Mouse (Mus musculus): Measurements from ENCODE around the gene Clec2d. TPM values are rescaled to one million over a fixed set of nuclear protein-coding genes. Genes with fewer than 3 reads are reported as not detected.
"Not testable (repeated sequence)": the region's sequence is repeated elsewhere in the genome, so short reads cannot be mapped to it uniquely, and the experiment has no call there.

The Clec2d gene
- total RNA-seq, 2 experiments from 2014 or later, result 3.9 to 6.0 TPM

DNA sequence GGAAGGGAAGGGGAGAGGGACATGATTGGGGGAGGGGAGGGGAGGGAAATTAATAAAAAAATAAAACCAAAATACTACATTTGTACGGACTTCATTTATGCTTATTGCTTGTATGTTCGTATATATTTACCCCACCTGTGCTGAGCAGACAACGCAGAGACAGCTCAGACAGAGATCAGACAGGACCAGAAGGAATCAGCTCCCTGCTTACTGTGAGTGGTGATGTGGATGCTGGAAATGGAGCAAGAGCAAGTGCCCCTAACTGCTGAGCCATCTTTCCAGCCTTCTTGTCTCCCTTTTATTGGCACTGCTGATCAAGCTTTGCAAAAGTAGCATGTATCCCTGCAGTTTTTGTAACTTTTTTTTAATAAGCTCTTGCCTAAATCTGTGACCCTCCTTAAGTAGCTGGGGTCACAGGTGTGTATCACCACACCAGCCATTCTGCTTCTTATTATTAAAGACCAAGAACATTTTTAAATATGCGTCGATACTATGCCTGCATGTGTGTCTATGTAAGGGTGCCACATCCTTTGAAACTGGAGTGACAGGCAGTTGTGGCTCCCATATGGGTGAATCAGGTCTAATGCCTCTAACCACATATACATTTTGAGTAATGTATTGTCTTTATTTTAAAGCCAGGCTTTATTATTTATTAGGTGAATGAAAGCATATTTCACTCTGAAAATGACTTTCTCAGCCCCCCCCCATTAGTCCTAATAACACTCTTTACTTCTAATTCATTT, 6.2 kb downstream of the Clec2d start:
- no peak for DNase-seq (ENCODE audit: low spot score in 2 of 2)

GRCm38 (mm10) chr6:129187200-129187651, 6.8 kb downstream of the Clec2d start:
- DNase-seq (ENCODE audit: low spot score in 2 of 2), result no peak

GRCm38 (mm10) chr6:129187816-129188215, 7.4 kb downstream of the Clec2d start:
- DNase-seq (ENCODE audit: low spot score in 2 of 2), result not testable (repeated sequence)

GRCm38 (mm10) chr6:129193431-129193830, 13.0 kb downstream of the Clec2d start:
- DNase-seq (ENCODE audit: low spot score in 2 of 2), result no peak

DNA sequence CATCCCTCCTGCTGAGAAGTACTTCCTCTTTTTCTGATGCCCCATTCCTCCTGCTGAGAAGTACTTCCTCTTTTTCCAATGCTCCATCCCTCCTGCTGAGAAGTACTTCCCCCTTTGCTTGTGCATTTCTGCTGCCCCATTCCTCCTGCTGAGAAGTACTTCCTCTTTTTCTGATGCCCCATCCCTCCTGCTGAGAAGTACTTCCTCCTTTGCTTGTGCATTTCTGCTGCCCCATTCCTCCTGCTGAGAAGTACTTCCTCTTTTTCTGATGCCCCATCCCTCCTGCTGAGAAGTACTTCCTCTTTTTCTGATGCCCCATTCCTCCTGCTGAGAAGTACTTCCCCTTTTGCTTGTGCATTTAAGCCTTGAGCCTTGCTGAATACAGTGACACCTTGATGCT, 19.7 kb downstream of the Clec2d start:
- not testable (repeated sequence) for DNase-seq (ENCODE audit: low spot score in 2 of 2)

DNA sequence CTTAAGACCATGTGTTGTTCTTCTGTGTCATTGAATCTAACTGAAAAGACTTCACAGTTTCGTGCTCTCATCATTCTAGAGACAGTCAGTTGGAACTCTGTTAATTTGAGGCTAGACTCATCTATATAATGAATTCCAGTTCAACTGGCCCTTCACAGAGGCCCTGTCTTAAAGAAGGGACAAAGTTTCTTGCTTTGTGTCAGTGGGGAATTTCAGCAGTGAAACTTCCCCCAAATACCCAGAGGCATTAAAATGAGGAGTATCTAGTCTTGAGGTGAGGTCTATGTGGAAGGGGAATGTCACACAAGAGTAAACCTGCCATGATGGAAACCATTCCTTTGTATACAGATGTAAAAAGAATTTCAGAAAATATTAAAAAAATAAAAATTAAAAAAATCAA, 21.9 kb downstream of the Clec2d start:
- no peak for DNase-seq (ENCODE audit: low spot score in 2 of 2)

GRCm38 (mm10) chr6:129204342-129204741, 23.9 kb downstream of the Clec2d start:
- no peak for DNase-seq (ENCODE audit: low spot score in 2 of 2)

GRCm38 (mm10) chr6:129204838-129205237, 24.4 kb downstream of the Clec2d start:
- DNase-seq (ENCODE audit: low spot score in 2 of 2), result no peak

DNA sequence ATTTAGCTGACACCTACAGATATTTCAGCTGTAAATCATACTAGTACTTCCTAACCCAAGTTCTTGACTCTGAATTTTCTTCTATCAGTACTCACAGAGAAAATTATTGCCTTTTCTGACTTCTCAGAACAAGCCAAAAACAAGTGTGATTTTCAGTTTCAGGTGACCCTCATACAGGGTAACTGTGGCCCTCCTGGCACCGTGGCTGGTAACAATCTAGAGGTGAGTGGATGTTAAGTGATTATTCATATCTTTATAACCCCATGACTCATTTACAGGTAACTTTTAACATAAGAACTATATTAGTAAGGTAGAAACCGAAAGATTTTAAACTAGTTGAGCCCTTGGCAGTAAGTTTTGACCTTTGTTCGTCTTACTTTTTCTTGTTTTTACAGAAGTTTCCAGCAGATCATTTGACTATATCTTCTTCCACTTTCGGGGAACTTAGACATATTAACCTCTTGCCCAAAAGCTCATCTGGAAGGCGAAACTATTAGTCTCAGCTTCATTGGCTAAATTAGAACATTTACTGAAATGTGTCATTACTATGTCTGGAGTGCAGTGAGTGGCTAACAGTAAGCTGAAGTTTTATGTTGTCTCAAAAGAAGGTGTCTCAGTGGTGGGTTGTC, 28.6 kb downstream of the Clec2d start:
- no peak for DNase-seq (ENCODE audit: low spot score in 2 of 2)

- no peak for DNase-seq (ENCODE audit: low spot score in 2 of 2)
Measured at GRCm38 (mm10) chr6:129209785-129210446, 29.5 kb downstream of the Clec2d start.

DNA sequence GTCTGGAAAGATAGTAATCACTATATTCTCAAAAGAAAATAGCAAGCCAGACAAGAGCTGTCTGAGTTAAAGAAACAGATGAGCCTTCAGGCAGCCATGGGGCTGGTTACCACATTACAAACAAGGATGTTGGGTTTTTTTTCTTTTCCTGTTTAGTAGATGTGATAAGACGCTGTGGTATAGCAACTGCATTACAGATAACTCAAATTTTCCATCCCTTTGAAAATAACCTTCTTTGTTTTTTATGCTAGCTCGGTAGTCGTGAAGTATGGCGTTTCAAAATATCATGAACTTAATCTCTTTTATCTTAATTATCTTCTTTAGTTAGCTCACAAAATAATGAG, 30.0 kb downstream of the Clec2d start:
- DNase-seq (ENCODE audit: low spot score in 2 of 2), result no peak

DNA sequence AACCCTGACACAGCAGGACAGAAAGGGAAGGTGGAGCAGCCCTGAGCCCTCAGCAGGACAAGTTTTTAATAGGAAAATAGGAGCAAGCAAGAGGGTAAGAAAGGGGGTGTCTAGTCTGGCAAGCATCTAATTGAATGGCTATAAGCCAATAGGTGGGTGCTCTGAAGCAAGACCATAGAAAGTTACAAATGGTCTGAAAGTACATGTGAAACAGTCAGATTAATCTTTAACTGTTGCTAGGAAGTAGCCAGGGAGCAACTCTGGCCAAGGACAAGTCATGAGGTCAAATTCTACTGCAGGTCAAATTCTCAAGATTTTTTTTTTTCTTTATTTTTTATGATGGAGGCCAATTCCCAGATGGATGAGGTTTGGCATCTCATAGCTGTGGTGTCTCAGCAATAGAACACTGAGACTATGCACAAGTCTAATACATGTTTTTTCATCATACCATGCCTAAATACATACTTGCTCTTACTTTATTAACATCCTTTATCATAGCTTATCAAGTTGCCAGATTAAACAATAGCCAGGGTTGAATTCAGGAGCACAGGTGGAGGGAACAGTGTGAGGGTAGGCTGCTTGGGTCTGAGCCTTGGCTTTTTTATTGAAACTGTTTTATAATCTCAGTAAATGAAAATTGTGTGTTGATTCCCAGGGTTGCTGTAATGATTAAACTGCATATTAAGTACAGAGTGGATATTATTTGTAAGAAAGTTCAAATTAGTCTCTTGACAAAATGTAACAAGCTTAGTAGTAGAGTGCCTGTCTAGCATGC, 32.2 kb downstream of the Clec2d start:
- no peak for DNase-seq (ENCODE audit: low spot score in 2 of 2)

DNA sequence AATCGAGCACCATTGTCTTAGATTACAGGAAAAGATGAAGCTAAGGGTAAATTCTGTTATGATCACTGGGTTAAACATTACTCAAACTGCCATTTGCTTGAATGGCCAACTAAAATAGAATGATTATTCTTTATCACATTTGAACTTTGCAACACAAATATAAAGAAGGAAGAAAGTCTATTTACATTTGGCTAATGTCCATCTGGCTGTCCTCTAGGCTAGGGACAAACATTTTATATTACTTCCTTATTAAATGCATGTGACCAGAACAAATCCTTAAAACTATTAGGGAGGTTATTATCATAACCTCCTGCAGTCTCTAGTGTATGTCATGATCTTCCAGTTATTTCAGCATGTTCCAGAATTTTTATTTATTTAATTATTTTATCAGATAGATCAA, 33.1 kb downstream of the Clec2d start:
- no peak for DNase-seq (ENCODE audit: low spot score in 2 of 2)

GRCm38 (mm10) chr6:129214263-129214662, 33.8 kb downstream of the Clec2d start:
- no peak for DNase-seq (ENCODE audit: low spot score in 2 of 2)

DNA sequence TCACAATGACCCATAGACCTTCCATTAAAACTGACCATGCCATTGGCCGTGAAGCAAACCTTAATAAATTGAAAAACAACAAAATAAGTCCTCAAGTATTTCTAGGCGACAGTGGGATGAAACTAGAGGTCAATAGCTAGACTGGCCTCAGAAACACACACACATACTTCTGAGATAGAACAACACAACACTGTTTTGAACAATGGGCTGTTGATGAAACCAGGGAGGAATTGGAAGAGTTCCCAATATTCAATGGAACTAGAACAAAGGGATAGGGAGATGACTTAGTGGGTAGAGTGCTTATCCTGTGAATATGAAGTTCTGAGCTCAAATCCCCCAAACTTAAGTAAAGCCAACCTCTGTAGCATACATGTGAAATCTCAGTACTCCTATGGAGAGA, 34.6 kb downstream of the Clec2d start:
- no peak for DNase-seq (ENCODE audit: low spot score in 2 of 2)

DNA sequence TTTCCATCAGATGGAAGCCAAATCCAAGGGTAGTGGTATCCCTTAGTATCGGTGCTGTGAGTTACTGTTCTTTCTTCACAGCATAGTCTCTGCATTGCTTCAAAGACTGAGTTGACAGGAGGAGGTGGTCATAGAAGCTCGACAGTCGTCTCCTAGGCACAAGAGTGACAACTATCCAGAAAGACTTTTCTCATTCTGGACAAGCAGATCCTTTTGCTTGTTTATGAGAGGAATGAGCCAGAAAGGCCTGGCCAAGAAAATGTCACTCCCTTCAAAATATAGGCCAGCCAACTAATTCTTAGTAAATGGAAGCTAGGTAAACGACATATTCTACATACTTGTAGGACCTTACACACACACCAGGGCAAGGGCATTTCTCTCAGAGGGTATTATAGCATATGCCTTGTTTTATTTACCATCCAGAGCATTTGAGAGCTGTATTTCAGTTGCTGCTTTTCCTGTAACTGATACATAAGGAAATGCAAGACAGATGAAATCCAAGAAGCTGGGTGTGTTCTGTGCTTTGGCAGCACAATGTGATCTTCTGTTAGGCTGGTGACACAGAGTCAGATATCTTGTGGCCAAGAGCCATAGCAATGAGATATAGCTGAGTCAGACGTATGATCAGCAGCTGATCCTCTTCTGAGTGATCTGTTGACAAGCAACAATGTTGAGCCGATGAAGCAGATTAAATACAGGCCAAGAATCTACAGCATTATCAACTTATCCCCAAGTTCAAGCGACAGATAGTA, 35.6 kb downstream of the Clec2d start:
- DNase-seq (ENCODE audit: low spot score in 2 of 2), result no peak

DNA sequence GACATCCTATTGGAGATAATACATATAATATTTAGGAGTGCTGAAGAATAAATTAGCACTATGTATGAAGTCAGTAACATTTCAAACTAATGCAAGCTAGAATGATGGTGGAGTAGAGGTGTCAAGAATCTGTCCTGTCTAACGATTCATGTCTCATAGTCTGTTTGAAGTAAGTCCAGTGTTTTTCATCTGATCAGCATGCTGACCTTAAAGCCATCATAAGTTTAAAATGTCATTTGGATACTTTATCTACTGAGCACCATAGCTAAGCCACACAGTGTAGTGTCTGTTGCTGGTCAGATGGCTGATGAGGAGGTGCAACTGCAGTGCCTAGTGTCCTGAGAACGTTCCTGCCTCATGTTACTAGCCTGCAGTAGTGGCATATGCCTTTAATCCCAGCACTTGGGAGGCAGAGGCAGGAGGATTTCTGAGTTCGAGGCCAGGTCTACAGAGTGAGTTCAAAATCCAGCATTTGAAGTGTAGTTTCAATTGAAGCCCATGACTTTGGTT, 36.4 kb downstream of the Clec2d start:
- no peak for DNase-seq (ENCODE audit: low spot score in 2 of 2)

DNA sequence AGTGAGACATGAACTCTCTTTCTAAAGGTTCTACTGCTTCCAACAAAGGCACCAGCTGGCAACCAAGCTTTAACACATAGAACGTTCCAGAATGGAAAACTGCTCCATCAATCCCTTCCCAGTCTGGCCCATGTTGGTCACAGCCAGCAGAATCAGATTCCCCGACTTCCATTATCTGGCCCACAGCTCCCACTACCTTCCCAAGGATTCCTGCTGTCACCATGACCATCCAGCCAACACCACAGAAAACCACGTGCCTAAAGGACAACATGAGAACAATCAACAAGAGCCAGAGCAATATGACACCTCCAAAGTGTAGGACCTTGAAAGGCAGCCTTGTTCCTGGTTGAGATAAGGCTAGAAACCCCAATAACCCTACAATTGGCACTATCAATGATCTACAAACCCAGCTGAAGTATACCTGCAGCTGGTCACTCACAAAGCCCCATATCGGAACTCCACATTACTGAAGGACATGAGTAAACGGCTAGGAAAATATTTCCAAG, 37.8 kb downstream of the Clec2d start:
- no peak for DNase-seq (ENCODE audit: low spot score in 2 of 2)

- no peak for DNase-seq (ENCODE audit: low spot score in 2 of 2)
Measured at GRCm38 (mm10) chr6:129219897-129220517, 39.6 kb downstream of the Clec2d start.

DNA sequence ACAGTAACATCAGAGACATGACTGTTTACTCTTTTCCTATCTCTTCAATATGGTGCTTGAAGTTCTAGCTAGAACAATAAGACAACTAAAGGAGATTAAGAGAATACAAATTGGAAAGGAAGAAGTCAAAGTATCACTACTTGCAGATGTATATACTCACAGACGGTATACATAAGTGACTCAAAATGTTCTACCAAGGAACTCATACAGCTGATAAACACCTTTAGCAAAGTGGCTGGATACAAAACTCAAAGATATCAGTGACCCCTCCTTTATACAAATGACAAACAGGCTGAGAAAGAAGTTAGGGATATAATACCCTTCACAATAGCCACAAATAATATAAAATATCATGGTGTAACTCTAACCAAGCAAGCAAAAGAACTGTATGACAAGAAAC, 40.6 kb downstream of the Clec2d start:
- no peak for DNase-seq (ENCODE audit: low spot score in 2 of 2)
